Mouse (Mus musculus) right cerebral cortex, postnatal 10 days (tissue): ENCODE results near the gene Znrf3.

ENCODE experiments used
- DNase-seq, 2 experiments: peaks; one replicate each; pipeline ENCODE4 v3.0.0; 2021; ENCODE audit warnings: low spot score in 2 of 2

Znrf3 gene

GRCm38 (mm10) chr11:5442590-5443021, 2.0 kb downstream of the Znrf3 start:
- no peak for DNase-seq

DNA sequence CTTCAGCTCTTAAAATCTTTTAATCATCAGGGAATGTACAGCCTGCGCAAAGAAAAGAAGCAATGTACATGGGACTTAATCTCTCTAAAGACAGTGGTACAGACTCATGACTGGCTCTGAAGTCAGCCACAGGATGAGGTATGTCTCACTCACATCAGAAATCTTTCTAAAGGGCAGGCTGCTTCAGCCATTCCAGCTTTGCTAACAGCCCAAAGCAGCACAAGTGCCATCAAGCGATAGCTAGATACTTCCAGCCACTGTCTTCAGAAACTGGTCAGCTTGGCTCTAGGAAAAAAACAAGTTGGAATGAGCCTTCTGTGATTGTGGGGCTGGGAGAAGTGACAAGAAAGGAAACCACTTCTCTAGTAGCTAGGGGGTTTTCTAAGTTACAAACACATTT, 7.0 kb downstream of the Znrf3 start:
- no peak for DNase-seq

GRCm38 (mm10) chr11:5436988-5437387, 7.7 kb downstream of the Znrf3 start:
- DNase-seq: no peak

GRCm38 (mm10) chr11:5435493-5435892, 9.2 kb downstream of the Znrf3 start:
- DNase-seq: no peak

DNA sequence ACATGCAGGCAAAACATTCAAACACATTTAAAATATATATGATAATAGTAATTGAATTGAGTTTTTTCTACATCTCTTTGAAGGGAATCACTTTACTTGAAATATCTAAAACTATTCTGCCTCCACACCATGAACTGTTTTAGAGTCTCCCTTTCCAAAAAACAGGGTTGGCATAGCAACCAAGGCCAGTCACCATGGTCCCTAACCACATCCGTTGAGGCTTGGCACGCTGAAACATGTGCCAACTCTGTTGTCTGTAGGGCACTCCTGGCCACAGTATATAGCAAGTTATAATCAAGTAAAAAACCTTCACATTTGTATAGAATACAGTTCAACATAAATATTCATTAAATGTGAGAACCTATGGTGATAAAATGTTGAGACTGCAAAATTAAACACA, 12.3 kb downstream of the Znrf3 start:
- DNase-seq: peak; percentile 34 to 53

DNA sequence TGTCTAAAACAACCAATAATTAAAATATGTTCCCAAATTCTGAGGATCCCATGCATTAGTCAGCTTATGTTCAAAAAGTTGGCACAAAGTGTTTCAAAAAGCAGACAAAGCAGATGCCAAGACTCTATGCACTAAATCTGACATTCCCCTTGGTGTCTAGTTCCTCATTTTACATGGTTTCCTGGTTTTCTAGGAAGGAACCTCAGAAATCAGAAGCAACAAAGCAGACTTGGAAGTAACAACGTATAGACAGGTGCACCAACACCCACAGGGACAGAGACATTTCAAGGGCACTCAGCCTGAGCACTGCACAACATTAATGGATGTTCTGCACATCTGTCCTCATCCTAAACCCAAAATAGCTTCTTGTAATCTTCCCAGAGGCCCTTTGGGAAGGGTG, 13.8 kb downstream of the Znrf3 start:
- DNase-seq: no peak

DNA sequence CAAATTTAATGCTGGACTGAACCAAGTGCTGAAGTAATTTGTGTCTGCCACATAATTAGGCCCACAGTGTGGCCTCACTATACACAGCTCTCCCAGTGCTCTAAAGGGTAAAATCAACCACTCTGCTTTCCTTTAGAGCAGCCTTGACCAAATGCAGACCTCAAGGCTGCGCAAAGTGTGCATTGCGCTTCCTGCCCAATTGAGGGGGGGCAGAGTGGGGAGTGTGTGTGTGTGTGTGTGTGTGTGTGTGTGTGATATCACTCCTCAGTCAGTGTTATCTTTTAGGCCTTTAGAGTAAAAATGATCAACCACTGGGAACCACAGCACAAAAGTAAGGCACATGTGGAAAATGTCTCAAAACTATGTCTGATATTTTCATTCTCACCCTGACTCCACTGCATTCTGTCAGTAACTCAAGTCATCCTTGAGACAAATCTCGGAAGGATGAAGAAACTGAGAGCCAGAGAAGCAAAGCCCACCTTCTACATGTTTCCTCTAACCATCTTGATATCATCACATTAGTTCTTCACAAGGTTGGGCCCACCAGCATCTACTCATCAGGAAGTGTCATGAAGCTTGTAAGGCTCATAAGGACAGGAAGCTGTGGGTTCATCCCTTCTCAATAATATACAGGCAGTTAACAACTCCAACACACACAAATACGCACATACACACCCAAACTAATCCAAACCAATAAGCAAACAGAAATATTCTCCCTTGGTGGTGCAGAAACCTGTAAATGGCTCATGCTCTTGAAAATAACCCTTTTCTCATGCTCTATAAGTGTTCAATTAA, 15.1 kb downstream of the Znrf3 start:
- DNase-seq: no peak

- DNase-seq: no peak
Measured at GRCm38 (mm10) chr11:5427251-5427650, 17.4 kb downstream of the Znrf3 start.

DNA sequence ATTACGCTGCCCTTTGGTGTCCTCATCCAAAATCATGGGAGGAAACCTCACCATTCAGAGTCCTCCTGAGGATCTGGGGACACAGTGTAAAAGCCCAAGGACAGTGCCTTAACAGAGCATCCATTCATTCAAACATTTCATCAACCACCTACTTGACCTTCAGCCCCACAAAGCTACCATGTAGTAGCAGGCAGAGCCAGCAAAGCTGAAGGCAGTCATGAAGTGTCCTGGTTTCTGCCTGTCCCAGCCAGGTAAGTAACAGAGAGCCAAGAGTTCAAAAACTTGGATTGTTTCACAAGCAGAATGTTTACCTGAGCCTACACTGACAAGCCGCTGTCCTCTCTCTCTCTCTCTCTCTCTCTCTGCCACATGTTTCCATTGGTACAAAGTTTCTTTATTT, 18.3 kb downstream of the Znrf3 start:
- no peak for DNase-seq

GRCm38 (mm10) chr11:5425106-5425505, 19.5 kb downstream of the Znrf3 start:
- DNase-seq: peak; percentile 58 to 68

DNA sequence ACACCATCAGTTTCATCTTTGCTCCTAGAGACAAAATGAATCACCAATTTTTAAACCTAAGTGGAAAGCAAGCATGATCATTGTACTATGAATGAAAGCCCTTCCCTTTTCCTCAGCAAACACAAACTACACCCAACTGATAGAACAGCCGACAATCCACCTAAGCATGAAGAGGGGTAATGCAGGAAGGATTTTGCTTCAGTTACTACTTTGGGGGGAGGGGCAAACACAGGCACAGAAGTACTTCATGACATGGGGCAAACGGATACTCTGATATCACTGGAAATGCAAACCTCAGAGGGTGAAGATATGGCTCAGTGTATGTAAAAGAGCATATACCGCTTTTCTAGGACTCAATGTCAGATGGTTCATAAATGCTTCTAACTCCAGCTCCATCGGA, 20.5 kb downstream of the Znrf3 start:
- DNase-seq: no peak

GRCm38 (mm10) chr11:5423000-5423399, 21.6 kb downstream of the Znrf3 start:
- DNase-seq: no peak

GRCm38 (mm10) chr11:5422252-5422636, 22.4 kb downstream of the Znrf3 start:
- DNase-seq: no peak

DNA sequence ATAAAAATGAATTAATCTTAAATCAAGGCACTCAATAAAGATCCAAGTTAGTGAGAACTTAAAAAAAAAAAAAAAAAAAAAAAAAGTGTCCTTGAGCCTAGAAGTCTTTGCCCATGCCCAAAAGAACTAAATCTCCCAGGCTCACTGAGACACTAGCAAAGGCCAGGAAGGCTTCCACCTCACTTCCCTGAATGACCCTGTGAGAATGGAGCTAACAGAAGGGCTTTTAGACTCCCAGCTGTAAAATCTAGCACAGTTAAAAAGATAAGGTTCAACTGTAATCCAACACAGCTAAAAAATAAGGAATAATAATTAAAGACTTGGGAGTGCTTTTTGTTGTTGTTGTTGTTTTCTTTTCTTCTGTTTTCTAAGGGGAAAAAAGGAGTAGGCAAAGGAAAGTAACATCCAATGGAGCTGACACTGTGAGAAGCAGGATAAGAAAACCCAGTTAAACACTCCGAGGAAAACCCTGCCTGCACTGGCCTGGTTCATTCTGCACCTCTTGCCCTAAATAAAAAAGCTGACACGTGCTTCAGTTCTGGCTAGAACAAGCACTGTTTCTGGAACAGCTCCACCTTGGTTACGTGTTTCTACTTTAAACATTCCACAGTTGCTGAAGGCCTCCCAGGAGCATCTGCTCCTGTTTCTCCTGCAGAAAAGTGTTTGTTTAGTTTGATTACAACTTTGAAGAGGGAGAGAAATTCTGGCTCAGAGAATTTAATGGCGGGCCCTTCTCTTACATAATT, 23.0 kb downstream of the Znrf3 start:
- peak; percentile 50 to 62 for DNase-seq

DNA sequence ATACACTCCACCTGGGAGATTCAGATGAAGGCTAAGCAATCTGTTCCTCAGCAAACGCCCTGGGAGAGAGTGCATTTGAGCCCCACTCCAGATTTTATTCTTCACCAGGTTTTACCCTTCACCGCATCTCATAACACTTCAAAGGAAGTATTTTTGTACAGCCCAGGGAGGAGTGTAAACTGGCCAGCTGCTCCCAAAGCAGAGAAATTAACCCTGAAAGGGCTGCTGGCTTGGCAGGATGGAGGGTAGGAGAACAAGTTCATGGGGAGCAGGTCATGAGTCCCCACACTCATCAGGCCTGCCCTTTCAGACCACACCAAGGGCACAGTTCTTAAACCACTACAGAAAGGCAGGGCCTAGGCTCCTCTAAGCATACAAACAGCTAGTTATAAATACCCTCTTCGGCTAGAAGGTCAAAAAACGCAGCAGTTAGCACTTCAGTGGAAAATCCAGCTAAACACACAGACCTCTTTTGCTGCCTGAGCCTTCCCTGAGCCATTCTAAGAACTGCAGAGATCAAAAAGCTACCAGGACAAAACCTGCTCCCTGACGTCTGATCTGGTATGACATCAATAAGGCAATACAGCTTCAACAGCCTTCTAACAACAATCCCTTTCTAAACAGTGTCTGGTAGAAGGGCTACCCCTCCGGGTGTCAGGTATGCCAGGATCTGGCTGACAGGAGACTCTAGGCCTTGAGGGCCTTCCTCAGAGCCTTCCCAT, 28.9 kb downstream of the Znrf3 start:
- DNase-seq: peak; percentile 25 to 53

GRCm38 (mm10) chr11:5414856-5415616, 29.6 kb downstream of the Znrf3 start:
- DNase-seq: no peak

- DNase-seq: no peak
Measured at GRCm38 (mm10) chr11:5412644-5413190, 31.9 kb downstream of the Znrf3 start.

- no peak for DNase-seq
Measured at GRCm38 (mm10) chr11:5411577-5411976, 33.1 kb downstream of the Znrf3 start.

DNA sequence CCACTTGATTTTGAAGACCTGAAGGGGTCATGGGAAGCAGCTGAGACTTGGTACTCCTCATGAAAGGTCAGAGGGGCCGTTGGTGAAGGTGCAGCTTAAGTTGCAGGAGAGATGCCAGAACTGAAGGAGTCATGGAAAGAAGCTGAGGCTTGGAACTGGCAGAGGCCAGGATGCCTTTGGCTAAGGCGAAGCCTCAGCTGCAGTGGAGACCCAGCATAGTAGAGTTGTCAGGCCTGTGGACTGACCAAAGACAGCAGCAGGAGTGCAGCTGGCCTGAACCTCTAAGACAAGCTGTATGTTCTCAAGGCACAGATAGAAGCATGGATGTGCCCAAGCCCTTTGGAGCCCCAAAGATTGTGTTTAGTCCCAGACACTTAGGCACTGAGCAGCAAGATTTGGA, 40.5 kb downstream of the Znrf3 start:
- DNase-seq: no peak

DNA sequence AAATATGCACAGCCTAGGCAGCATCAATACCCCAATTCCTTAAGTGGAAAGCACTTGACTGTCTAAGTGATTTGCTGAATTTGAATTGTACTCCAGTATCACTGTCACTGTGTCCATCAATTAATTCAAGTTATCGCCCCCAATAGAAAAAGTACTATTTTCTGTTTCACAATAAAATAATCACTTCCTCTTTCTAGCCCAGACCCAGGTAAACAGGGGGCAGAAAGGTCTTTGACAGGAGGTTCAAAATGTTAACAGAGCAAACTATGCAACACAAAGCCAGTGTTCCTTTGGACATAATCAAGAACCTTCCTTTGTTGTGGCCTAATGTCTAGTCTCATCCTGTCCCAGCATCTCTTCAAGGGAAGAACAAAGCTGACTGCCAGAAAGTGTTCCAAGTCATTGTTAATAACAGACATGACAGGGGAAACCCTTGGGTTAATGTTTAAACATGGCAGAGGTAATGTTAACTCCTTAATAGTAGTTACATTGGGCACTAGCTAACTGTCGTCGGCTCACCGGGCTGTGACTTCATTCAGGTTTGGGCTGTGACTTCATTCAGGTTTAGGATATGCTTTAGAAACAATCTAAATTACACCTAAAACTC, 42.4 kb downstream of the Znrf3 start:
- no peak for DNase-seq
